Mouse (Mus musculus) intestine, embryonic 14.5 days (tissue): Measurements from ENCODE around the gene Dennd5b. TPM values are rescaled to one million over a fixed set of nuclear protein-coding genes. Genes with fewer than 3 reads are reported as not detected.
A peak's percentile ranks its signal among the peaks of the same experiment; 100 is the strongest.

Experiments
- ATAC-seq: fragments of 200-750 bp; cut with Nextera tagmentation; replicated peaks from 2 replicates; pipeline ENCODE4 v1.8.0; 2017; ENCODE audit warnings: low read depth, moderate number of reproducible peaks, moderate TSS enrichment, moderate library complexity; ENCODE audit not compliant: low FRiP score, low TSS enrichment
- DNase-seq: peaks from one replicate; pipeline ENCODE4 v3.0.0-alpha.2; 2018; ENCODE audit warnings: low spot score
- H3K27ac ChIP-seq: fragments of 300-500 bp; sonication (generic); 2 replicates; pipeline ENCODE4 v1.5.1; 2014; ENCODE audit warnings: low read depth, mild to moderate bottlenecking, control low read depth
- H3K27me3 ChIP-seq: fragments of 300-500 bp; sonication (generic); replicated peaks from 2 replicates; pipeline ENCODE4 v1.6.1; 2014; ENCODE audit warnings: low read length, control low read depth; ENCODE audit not compliant: control insufficient read depth, insufficient read depth
- H3K36me3 ChIP-seq: fragments of 300-500 bp; sonication (generic); 2 replicates; pipeline ENCODE4 v1.6.1; 2014; ENCODE audit warnings: low read length, control low read depth; ENCODE audit not compliant: control insufficient read depth, insufficient read depth
- H3K4me1 ChIP-seq: fragments of 300-500 bp; sonication (generic); replicated peaks from 2 replicates; pipeline ENCODE4 v1.6.1; 2014; ENCODE audit warnings: low read length, control low read depth, mixed read lengths; ENCODE audit not compliant: control insufficient read depth, insufficient read depth
- H3K4me2 ChIP-seq: fragments of 300-500 bp; sonication (generic); 2 replicates; pipeline ENCODE4 v1.6.1; 2014; ENCODE audit warnings: low read length
- H3K4me3 ChIP-seq: fragments of 300-500 bp; sonication (generic); 2 replicates; pipeline ENCODE4 v1.5.1; 2014; ENCODE audit warnings: low read depth, low read length, control low read depth, mixed read lengths
- H3K9ac ChIP-seq: fragments of 300-500 bp; sonication (generic); 2 replicates; pipeline ENCODE4 v1.6.1; 2014; ENCODE audit warnings: mild to moderate bottlenecking, low read length
- H3K9me3 ChIP-seq: fragments of 300-500 bp; sonication (generic); 2 replicates; pipeline ENCODE4 v1.6.1; 2016; ENCODE audit warnings: low read length, control low read depth; ENCODE audit not compliant: control insufficient read depth
- WGBS: fragments of 180-500 bp; shearing (Covaris S2); extraction: QIAGEN DNeasy Blood & Tissue Kit; methylation state at CpG from one replicate; pipeline ENCODE4 v1.1.7; 2014; 5-methylcytosine and 5-hydroxymethylcytosine counted together
- polyA plus RNA-seq: library from polyadenylated mRNA; unstranded; fragments of >200 nt; fragmentation: Nextera tagmentation; extraction: Ambion mirVana; gene quantifications from 2 replicates; pipeline ENCODE4 v1.2.1, GENCODE M21; 2014

The Dennd5b gene
- polyA plus RNA-seq, 1 experiment from 2014 or later: 13.2 TPM

- Histone ChIP-seq H3K4me1 (peaks cover 9% of the 10 kb centered on the region; the same call in 1 of the 2 replicates), H3K4me2 (no peak overlapping the region), H3K27ac (no peak overlapping the region), H3K27me3 (no peaks in the 10 kb centered on the region), H3K4me3 (no peak overlapping the region), H3K36me3 (peaks cover 4% of the 10 kb centered on the region; the same call in 1 of the 2 replicates), H3K9me3 (no peaks in the 10 kb centered on the region), H3K9ac (no peak overlapping the region)
- no peak for ATAC-seq
- no peak for DNase-seq
These were observed 38.1 kb downstream of the Dennd5b start for GRCm38 (mm10) chr6:149063382-149063781.

DNA sequence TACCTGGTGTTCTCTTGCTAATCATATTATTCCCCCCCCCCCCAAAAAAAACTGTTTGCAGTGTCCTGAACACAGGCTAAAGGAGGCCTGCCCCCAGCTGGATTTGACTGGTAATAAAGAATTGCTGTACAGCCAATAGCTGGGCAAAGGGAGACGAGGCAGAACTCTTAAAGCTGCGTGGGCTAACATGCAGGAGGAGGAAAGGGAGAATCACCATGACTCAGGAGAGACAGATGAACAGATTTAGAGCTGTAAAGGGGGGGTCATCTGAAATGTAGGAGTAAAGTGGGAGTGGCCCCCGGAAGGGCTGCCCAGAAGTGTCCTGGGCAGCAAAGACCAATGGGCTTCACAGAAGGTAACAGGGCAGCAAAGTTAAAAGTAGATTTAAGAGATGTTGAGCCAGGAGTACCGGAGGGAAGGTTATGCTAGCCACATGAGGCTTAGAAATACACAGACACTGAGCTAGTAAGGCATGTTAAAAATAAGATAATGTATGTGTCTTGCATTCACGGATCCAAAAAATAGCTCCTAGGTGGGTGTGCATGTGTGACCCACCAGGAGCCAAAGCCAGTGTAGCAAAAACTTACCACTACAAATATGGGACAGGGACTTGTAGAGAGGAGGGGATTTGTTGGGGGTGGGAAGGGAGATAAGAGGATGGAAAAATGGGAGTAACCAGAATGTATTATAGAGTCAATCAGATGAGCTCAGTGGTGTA is 40.7 kb downstream of the Dennd5b start:
- DNase-seq: no peak
- 82% methylated on average over 5 of the region's 5 CpGs for WGBS
- Histone ChIP-seq H3K36me3 (no peaks in the 10 kb centered on the region; the same call in 1 of the 2 replicates), H3K4me2 (no peak overlapping the region), H3K9me3 (no peaks in the 10 kb centered on the region), H3K27ac (no peak overlapping the region), H3K4me1 (no peaks in the 10 kb centered on the region), H3K27me3 (no peaks in the 10 kb centered on the region), H3K4me3 (no peak overlapping the region), H3K9ac (no peak overlapping the region)
- ATAC-seq: no peak

GRCm38 (mm10) chr6:149057947-149058391 is 43.5 kb downstream of the Dennd5b start:
- H3K27me3 ChIP-seq: no peaks in the 10 kb centered on the region
- peak; percentile 54 for DNase-seq
- no peak overlapping the region for H3K4me2 ChIP-seq
- no peak overlapping the region for H3K4me3 ChIP-seq
- WGBS: 37% methylated on average over 3 of the region's 3 CpGs
- H3K4me1 ChIP-seq: no peaks in the 10 kb centered on the region
- no peak overlapping the region for H3K27ac ChIP-seq
- no peaks in the 10 kb centered on the region; the same call in 1 of the 2 replicates for H3K36me3 ChIP-seq
- H3K9me3 ChIP-seq: no peaks in the 10 kb centered on the region
- ATAC-seq: peak; percentile 56; the same call in 1 of the 2 replicates
- no peak overlapping the region for H3K9ac ChIP-seq

GRCm38 (mm10) chr6:149054780-149055179 is 46.7 kb downstream of the Dennd5b start:
- Histone ChIP-seq H3K9me3 (no peaks in the 10 kb centered on the region), H3K27me3 (no peaks in the 10 kb centered on the region), H3K9ac (no peak overlapping the region), H3K4me3 (no peak overlapping the region), H3K4me2 (no peak overlapping the region), H3K4me1 (peaks cover 7% of the 10 kb centered on the region; the same call in 1 of the 2 replicates), H3K27ac (no peak overlapping the region), H3K36me3 (no peaks in the 10 kb centered on the region)
- no peak for ATAC-seq
- WGBS: 80% methylated on average over 2 of the region's 2 CpGs
- no peak for DNase-seq

DNA sequence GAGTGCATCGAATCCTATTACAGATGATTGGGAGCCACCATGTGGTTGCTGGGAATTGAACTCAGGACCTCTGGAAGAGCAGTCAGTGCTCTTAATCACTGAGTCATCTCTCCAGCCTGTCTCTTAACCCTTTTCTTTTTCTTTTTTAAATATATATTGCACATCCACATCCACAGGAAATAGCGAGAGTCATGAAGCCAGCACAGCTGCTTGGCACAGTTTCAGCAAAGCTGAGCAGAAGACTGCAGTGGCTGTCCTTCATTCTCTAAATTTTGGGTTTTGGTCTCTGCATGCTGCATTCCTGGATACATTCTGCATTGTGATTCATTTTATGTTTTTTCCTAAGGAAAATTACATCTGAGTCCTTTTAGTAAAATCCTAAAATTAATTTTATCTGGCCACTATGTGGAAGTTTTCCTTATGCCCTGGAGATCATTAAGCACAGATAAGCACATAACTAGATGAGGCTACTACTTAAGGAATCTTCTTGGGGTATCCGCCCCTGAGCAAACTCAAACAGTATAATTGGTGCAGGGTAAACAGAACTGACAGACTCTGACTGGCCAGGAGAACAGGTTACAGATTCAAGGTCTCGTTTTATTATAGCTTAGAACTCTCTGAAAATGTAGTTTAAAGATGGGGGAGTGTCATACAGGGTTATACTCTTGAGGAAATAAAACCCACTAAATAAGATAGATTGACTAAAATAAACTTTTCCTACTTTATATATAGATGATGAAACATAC is 50.3 kb downstream of the Dennd5b start:
- Histone ChIP-seq H3K27ac (no peak overlapping the region), H3K4me1 (peaks cover 7% of the 10 kb centered on the region; the same call in 1 of the 2 replicates), H3K9me3 (no peaks in the 10 kb centered on the region), H3K4me3 (no peak overlapping the region), H3K36me3 (no peaks in the 10 kb centered on the region), H3K4me2 (no peak overlapping the region), H3K9ac (no peak overlapping the region), H3K27me3 (no peaks in the 10 kb centered on the region)
- peak; percentile 72 for ATAC-seq
- whole genome bisulfite sequencing: 51% methylated on average over 4 of the region's 4 CpGs
- no peak for DNase-seq

DNA sequence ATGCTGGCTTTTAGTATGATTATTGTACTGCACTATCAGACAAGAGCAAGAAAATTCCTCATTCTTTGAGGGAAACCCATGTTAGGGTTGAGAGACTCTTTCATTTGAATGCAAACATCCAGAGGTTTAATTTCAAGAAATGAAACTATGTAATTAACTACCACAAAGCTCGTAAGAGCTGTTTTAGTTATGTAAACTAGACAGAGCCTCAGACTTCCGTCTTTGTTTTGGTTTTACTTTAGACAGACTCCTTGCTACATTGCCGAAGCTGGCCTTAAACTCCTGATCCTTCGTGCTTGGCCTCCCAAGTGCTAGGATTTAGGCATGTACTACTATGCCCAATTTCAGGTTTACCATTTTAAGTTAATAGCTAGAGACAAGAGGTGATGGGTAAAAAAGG is 61.4 kb downstream of the Dennd5b start:
- H3K27ac ChIP-seq: no peak overlapping the region
- DNase-seq (no peak), ATAC-seq (no peak)
- no peak overlapping the region for H3K4me3 ChIP-seq
- no peaks in the 10 kb centered on the region for H3K4me1 ChIP-seq
- H3K4me2 ChIP-seq: no peak overlapping the region
- H3K27me3 ChIP-seq: no peaks in the 10 kb centered on the region
- no peaks in the 10 kb centered on the region for H3K9me3 ChIP-seq
- WGBS: 80% methylated on average over 4 of the region's 4 CpGs
- no peak overlapping the region for H3K9ac ChIP-seq
- peaks cover 16% of the 10 kb centered on the region; the same call in 1 of the 2 replicates for H3K36me3 ChIP-seq

- 90% methylated on average over 5 of the region's 5 CpGs for WGBS
- H3K27me3 ChIP-seq: no peaks in the 10 kb centered on the region
- H3K4me2 ChIP-seq: no peak overlapping the region
- H3K4me3 ChIP-seq: no peak overlapping the region
- no peaks in the 10 kb centered on the region for H3K9me3 ChIP-seq
- no peaks in the 10 kb centered on the region for H3K4me1 ChIP-seq
- no peak for DNase-seq
- H3K9ac ChIP-seq: no peak overlapping the region
- H3K36me3 ChIP-seq: peaks cover 14% of the 10 kb centered on the region; the same call in 1 of the 2 replicates
- no peak for ATAC-seq
- no peak overlapping the region for H3K27ac ChIP-seq
These were observed 69.3 kb downstream of the Dennd5b start for GRCm38 (mm10) chr6:149032198-149032597.

DNA sequence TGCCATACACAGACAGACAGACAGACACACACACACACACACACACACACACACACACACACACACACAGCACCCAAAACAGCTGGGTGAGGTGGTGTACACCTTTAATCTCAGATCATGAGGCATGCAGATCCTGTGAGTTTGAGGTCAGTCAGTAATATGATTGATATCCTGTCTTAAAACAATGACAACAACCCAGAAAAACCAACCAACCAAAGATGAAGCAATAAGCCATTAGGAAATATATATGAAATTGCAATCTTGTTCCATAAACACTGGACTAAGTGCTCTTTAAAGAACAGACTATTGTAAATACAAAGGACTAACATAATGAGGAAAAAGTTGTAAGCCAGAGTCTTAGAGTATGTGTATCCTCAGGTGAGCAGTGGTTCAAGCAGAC is 70.1 kb downstream of the Dennd5b start:
- Histone ChIP-seq H3K4me3 (no peak overlapping the region), H3K9ac (no peak overlapping the region), H3K4me1 (no peaks in the 10 kb centered on the region), H3K27ac (no peak overlapping the region), H3K4me2 (no peak overlapping the region), H3K36me3 (peaks cover 18% of the 10 kb centered on the region; the same call in 1 of the 2 replicates), H3K9me3 (no peaks in the 10 kb centered on the region), H3K27me3 (no peaks in the 10 kb centered on the region)
- DNase-seq: no peak
- ATAC-seq: no peak
